Mouse (Mus musculus) stomach, embryonic 15.5 days (tissue): Measurements from ENCODE around the gene Tmcc2. TPM values are rescaled to one million over a fixed set of nuclear protein-coding genes. Genes with fewer than 3 reads are reported as not detected.

Experiments used
- ATAC-seq: fragments of 200-750 bp; cut with Nextera tagmentation; 2 replicates; pipeline ENCODE4 v1.8.0; 2017; ENCODE audit warnings: low read depth, moderate number of reproducible peaks, moderate TSS enrichment; ENCODE audit not compliant: insufficient read depth, low FRiP score
- H3K27ac ChIP-seq: fragments of 300-500 bp; sonication (generic); 2 replicates; pipeline ENCODE4 v1.5.1; 2015; ENCODE audit warnings: mild to moderate bottlenecking, inconsistent platforms
- H3K27me3 ChIP-seq: fragments of 300-500 bp; sonication (generic); replicated peaks from 2 replicates; pipeline ENCODE4 v1.6.1; 2015; ENCODE audit warnings: inconsistent platforms
- H3K36me3 ChIP-seq: fragments of 300-500 bp; sonication (generic); 2 replicates; pipeline ENCODE4 v1.6.1; 2015; ENCODE audit warnings: inconsistent platforms
- H3K4me1 ChIP-seq: fragments of 300-500 bp; sonication (generic); 2 replicates; pipeline ENCODE4 v1.6.1; 2015; ENCODE audit warnings: inconsistent platforms
- H3K4me2 ChIP-seq: fragments of 300-500 bp; sonication (generic); 2 replicates; pipeline ENCODE4 v1.6.1; 2015; ENCODE audit warnings: mild to moderate bottlenecking, inconsistent platforms
- H3K4me3 ChIP-seq: fragments of 300-500 bp; sonication (generic); replicated peaks from 2 replicates; pipeline ENCODE4 v1.5.1; 2015; ENCODE audit warnings: inconsistent platforms
- H3K9ac ChIP-seq: fragments of 300-500 bp; sonication (generic); 2 replicates; pipeline ENCODE4 v1.6.1; 2015; ENCODE audit warnings: inconsistent platforms
- H3K9me3 ChIP-seq: fragments of 300-500 bp; sonication (generic); 2 replicates; pipeline ENCODE4 v1.6.1; 2016; ENCODE audit warnings: inconsistent platforms
- WGBS: fragments of 180-500 bp; shearing (Covaris S2); methylation state at CpG from one replicate; pipeline ENCODE4 v1.1.7; 2015; 5-methylcytosine and 5-hydroxymethylcytosine counted together
- polyA plus RNA-seq: library from polyadenylated mRNA; unstranded; fragments of >200 nt; fragmentation: Nextera tagmentation; extraction: Ambion mirVana; gene quantifications from 2 replicates; pipeline ENCODE4 v1.2.1, GENCODE M21; 2015

The Tmcc2 gene
- 20.3 and 52.2 TPM in 2 replicates for polyA plus RNA-seq

GRCm38 (mm10) chr1:132390691-132391579 is at the start of gene Tmcc2:
Tmcc2 (minus strand) TSS chr1:132391281.
- ATAC-seq, result no peak
- Histone ChIP-seq H3K9me3 (no peaks in the 10 kb centered on the region), H3K27ac (peak within 1 kb of the TSS; percentile 33), H3K9ac (peak within 1 kb of the TSS; percentile 68), H3K36me3 (no peaks in the 10 kb centered on the region), H3K27me3 (no peaks in the 10 kb centered on the region), H3K4me1 (peaks cover 23% of the 10 kb centered on the region), H3K4me2 (peak within 1 kb of the TSS; percentile 81), H3K4me3 (peak within 1 kb of the TSS; percentile 74)
- WGBS, result under 1% methylated on average over 47 of the region's 50 CpGs

GRCm38 (mm10) chr1:132437389-132437788 is 46.3 kb upstream of the Tmcc2 start:
- no peak for ATAC-seq
- no peaks in the 10 kb centered on the region for H3K27me3 ChIP-seq
- no peak overlapping the region for H3K9ac ChIP-seq
- no peak overlapping the region for H3K27ac ChIP-seq
- no peaks in the 10 kb centered on the region for H3K4me1 ChIP-seq
- no peak overlapping the region for H3K4me3 ChIP-seq
- no peak overlapping the region for H3K4me2 ChIP-seq
- no peaks in the 10 kb centered on the region for H3K9me3 ChIP-seq
- WGBS, result 79% methylated on average over 5 of the region's 5 CpGs
- peaks cover 3% of the 10 kb centered on the region; the same call in 1 of the 2 replicates for H3K36me3 ChIP-seq

- Histone ChIP-seq H3K4me3 (no peak overlapping the region), H3K4me1 (no peaks in the 10 kb centered on the region), H3K4me2 (no peak overlapping the region), H3K27me3 (no peaks in the 10 kb centered on the region), H3K9me3 (no peaks in the 10 kb centered on the region), H3K9ac (no peak overlapping the region), H3K36me3 (peaks cover 3% of the 10 kb centered on the region; the same call in 1 of the 2 replicates), H3K27ac (no peak overlapping the region)
- no peak for ATAC-seq
- 87% methylated on average over 1 of the region's 1 CpGs for WGBS
These were observed 45.9 kb upstream of the Tmcc2 start for GRCm38 (mm10) chr1:132436960-132437359.

GRCm38 (mm10) chr1:132436320-132436958 is 45.4 kb upstream of the Tmcc2 start:
- WGBS, result 77% methylated on average over 4 of the region's 4 CpGs
- H3K9me3 ChIP-seq, result no peaks in the 10 kb centered on the region
- H3K9ac ChIP-seq, result no peak overlapping the region
- H3K4me1 ChIP-seq, result no peaks in the 10 kb centered on the region
- no peak overlapping the region; the same call in 1 of the 2 replicates for H3K27ac ChIP-seq
- H3K4me2 ChIP-seq, result no peak overlapping the region
- no peak overlapping the region for H3K4me3 ChIP-seq
- H3K36me3 ChIP-seq, result peaks cover 3% of the 10 kb centered on the region; the same call in 1 of the 2 replicates
- no peaks in the 10 kb centered on the region for H3K27me3 ChIP-seq
- no peak for ATAC-seq

GRCm38 (mm10) chr1:132434032-132434431 is 43.0 kb upstream of the Tmcc2 start:
- Histone ChIP-seq H3K27me3 (no peaks in the 10 kb centered on the region), H3K9me3 (no peaks in the 10 kb centered on the region), H3K36me3 (no peaks in the 10 kb centered on the region; the same call in 1 of the 2 replicates), H3K9ac (no peak overlapping the region), H3K4me3 (no peak overlapping the region), H3K4me2 (no peak overlapping the region), H3K27ac (no peak overlapping the region), H3K4me1 (no peaks in the 10 kb centered on the region)
- ATAC-seq, result no peak
- WGBS, result 89% methylated on average over 12 of the region's 12 CpGs

DNA sequence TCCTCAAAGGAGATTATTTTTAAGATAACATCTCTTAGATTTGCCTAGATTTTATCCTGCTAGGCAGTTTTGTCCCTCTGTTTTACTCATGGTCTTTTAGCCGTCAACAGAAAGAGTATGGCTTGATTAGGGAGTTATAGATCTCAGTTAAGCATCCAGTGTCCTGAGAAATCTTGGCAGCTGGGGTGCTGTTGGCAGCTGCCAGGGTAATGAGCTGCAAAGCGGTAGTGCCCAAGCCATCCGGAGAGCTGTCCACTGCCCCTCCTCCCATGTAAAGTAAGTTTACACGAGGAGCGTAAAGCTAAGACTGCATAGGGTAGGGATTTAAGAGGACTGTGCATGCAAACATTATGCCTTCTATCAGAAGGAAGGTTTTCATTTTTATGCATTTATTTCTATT is 42.3 kb upstream of the Tmcc2 start:
- no peaks in the 10 kb centered on the region for H3K27me3 ChIP-seq
- no peaks in the 10 kb centered on the region; the same call in 1 of the 2 replicates for H3K36me3 ChIP-seq
- H3K27ac ChIP-seq, result no peak overlapping the region
- no peaks in the 10 kb centered on the region for H3K9me3 ChIP-seq
- ATAC-seq, result no peak
- 60% methylated on average over 5 of the region's 5 CpGs for WGBS
- no peak overlapping the region for H3K9ac ChIP-seq
- no peak overlapping the region for H3K4me3 ChIP-seq
- H3K4me2 ChIP-seq, result no peak overlapping the region
- no peaks in the 10 kb centered on the region for H3K4me1 ChIP-seq

DNA sequence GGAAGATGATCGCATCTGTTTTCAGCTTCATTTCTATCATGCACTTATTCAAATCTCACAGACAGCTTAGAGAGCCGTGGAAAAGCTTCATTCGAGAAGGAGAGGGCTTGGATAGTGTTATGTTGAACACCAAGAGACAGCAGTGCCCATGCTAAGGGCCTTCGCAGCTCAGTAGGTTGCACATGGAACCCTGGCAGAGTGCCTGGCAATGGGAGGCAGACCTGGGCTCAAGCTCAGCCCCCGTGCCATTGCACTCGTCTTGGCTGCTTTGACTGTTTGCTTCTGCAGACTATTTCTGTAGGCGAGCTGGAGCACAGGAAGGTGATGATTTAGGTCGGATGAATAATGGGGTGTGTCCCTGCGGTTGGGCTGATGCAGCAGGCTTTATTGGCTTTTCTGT is 40.6 kb upstream of the Tmcc2 start:
- H3K27me3 ChIP-seq, result no peaks in the 10 kb centered on the region
- H3K27ac ChIP-seq, result no peak overlapping the region
- H3K4me1 ChIP-seq, result no peaks in the 10 kb centered on the region
- H3K4me2 ChIP-seq, result no peak overlapping the region
- WGBS, result 61% methylated on average over 9 of the region's 9 CpGs
- H3K36me3 ChIP-seq, result no peaks in the 10 kb centered on the region
- no peaks in the 10 kb centered on the region for H3K9me3 ChIP-seq
- no peak for ATAC-seq
- no peak overlapping the region for H3K4me3 ChIP-seq
- H3K9ac ChIP-seq, result no peak overlapping the region

DNA sequence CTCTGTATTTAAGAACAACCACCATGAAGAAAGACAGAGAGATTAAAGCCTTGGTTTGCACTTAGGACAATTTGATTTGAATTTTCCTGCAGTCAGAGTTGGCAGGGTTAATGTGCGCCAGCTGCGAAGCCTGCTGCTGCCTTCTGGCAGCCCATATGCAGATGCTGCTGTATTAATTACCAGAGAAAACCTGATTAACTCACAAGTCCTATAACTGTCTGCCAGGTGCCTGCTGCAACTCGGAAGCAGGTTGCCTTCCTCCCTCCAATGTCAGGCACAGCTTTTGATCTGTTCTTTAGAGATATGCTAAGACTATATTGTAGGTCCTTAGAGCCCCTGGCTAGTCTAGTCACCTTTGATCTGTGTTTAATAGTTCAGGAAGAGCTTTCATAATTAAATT is 39.7 kb upstream of the Tmcc2 start:
- no peaks in the 10 kb centered on the region for H3K4me1 ChIP-seq
- no peaks in the 10 kb centered on the region for H3K27me3 ChIP-seq
- 77% methylated on average over 3 of the region's 3 CpGs for WGBS
- no peak overlapping the region for H3K4me3 ChIP-seq
- H3K4me2 ChIP-seq, result no peak overlapping the region
- H3K36me3 ChIP-seq, result no peaks in the 10 kb centered on the region
- H3K27ac ChIP-seq, result no peak overlapping the region
- H3K9me3 ChIP-seq, result no peaks in the 10 kb centered on the region
- no peak overlapping the region for H3K9ac ChIP-seq
- no peak for ATAC-seq

DNA sequence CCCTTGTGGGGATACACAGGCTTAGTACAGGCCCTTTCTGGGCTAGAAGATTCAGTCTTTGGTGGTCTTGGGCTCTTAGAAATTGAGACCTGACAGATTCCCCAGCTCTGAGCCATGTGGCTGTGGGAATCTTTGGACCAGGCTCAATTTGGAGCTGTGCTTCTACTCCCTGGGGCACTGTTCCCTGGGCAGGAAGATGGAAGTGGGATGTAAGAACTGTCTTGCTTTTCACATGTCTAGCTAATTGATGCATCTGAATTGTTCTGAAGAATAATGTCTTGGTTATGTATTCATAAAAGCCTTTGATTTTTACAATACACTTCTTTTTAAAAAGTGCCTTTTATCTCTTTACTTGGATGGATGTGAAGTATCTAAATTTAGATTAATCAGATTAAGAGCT is 34.5 kb upstream of the Tmcc2 start:
- Histone ChIP-seq H3K27ac (no peak overlapping the region), H3K4me2 (no peak overlapping the region), H3K36me3 (peaks cover 5% of the 10 kb centered on the region; the same call in 1 of the 2 replicates), H3K9me3 (no peaks in the 10 kb centered on the region), H3K4me1 (peaks cover 3% of the 10 kb centered on the region; the same call in 1 of the 2 replicates), H3K27me3 (no peaks in the 10 kb centered on the region), H3K9ac (no peak overlapping the region), H3K4me3 (no peak overlapping the region)
- no peak for ATAC-seq

GRCm38 (mm10) chr1:132422912-132423696 is 32.0 kb upstream of the Tmcc2 start:
- WGBS, result 86% methylated on average over 5 of the region's 5 CpGs
- Histone ChIP-seq H3K9me3 (no peaks in the 10 kb centered on the region), H3K4me2 (no peak overlapping the region), H3K27me3 (no peaks in the 10 kb centered on the region), H3K27ac (no peak overlapping the region), H3K9ac (no peak overlapping the region), H3K4me1 (peaks cover 6% of the 10 kb centered on the region; the same call in 1 of the 2 replicates), H3K4me3 (no peak overlapping the region), H3K36me3 (peaks cover 5% of the 10 kb centered on the region; the same call in 1 of the 2 replicates)
- ATAC-seq, result no peak

DNA sequence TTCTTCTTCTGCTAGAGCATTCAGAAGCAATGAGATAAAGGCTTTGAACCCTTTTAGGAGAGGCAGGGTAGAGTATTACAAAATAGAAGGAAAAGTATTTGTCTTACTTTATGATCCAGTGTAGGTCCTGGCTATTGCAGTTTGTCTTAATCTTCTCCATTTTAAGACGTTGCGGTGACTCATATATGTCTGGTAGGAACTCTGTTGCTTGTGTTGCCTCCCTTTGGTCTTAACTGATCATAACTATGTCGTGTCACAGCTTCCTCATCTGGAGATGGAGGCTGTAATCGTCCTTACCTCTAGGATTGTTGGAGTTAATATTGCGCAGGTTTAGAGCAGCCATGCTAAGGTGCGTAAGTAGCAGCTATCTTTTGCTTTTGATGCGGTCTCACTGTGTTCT is 29.6 kb upstream of the Tmcc2 start:
- Histone ChIP-seq H3K36me3 (peaks cover 5% of the 10 kb centered on the region; the same call in 1 of the 2 replicates), H3K9ac (no peak overlapping the region), H3K9me3 (no peaks in the 10 kb centered on the region), H3K4me3 (no peak overlapping the region), H3K4me2 (no peak overlapping the region), H3K4me1 (peaks cover 6% of the 10 kb centered on the region; the same call in 1 of the 2 replicates), H3K27me3 (no peaks in the 10 kb centered on the region), H3K27ac (no peak overlapping the region)
- no peak for ATAC-seq
- WGBS, result 80% methylated on average over 7 of the region's 7 CpGs
